Mouse (Mus musculus) midbrain, embryonic 16.5 days (tissue): Measurements from ENCODE around the gene Srbd1. TPM values are rescaled to one million over a fixed set of nuclear protein-coding genes. Genes with fewer than 3 reads are reported as not detected.
A peak's percentile ranks its signal among the peaks of the same experiment; 100 is the strongest.

Source experiments
- ATAC-seq: fragments of 200-750 bp; cut with Nextera tagmentation; 2 replicates; pipeline ENCODE4 v1.8.0; 2017; ENCODE audit warnings: moderate TSS enrichment
- H3K27ac ChIP-seq: fragments of 300-500 bp; sonication (generic); 2 replicates; pipeline ENCODE4 v1.5.1; 2014; ENCODE audit warnings: mild to moderate bottlenecking, low read length, mixed read lengths
- H3K27me3 ChIP-seq: fragments of 300-500 bp; sonication (generic); 2 replicates; pipeline ENCODE4 v1.6.1; 2014; ENCODE audit warnings: low read depth, low read length, mixed read lengths; ENCODE audit not compliant: control insufficient read depth, insufficient read depth
- H3K36me3 ChIP-seq: fragments of 300-500 bp; sonication (generic); 2 replicates; pipeline ENCODE4 v1.6.1; 2014; ENCODE audit warnings: mild to moderate bottlenecking, low read length, moderate library complexity, mixed read lengths; ENCODE audit not compliant: control insufficient read depth, insufficient read depth
- H3K4me1 ChIP-seq: fragments of 300-500 bp; sonication (generic); 2 replicates; pipeline ENCODE4 v1.6.1; 2014; ENCODE audit warnings: mild to moderate bottlenecking, low read length, mixed read lengths; ENCODE audit not compliant: control insufficient read depth, insufficient read depth
- H3K4me2 ChIP-seq: fragments of 300-500 bp; sonication (generic); 2 replicates; pipeline ENCODE4 v1.6.1; 2014; ENCODE audit warnings: mild to moderate bottlenecking, low read length, mixed read lengths
- H3K4me3 ChIP-seq: fragments of 300-500 bp; sonication (generic); 2 replicates; pipeline ENCODE4 v1.5.1; 2014; ENCODE audit warnings: low read depth, mild to moderate bottlenecking, low read length, moderate library complexity, mixed read lengths
- H3K9ac ChIP-seq: fragments of 300-500 bp; sonication (generic); 2 replicates; pipeline ENCODE4 v1.6.1; 2014; ENCODE audit warnings: low read depth, low read length, mixed read lengths
- H3K9me3 ChIP-seq: fragments of 300-500 bp; sonication (generic); replicated peaks from 2 replicates; pipeline ENCODE4 v1.6.1; 2014; ENCODE audit warnings: mild to moderate bottlenecking, low read length, mixed read lengths; ENCODE audit not compliant: control insufficient read depth, poor library complexity, severe bottlenecking
- WGBS: fragments of 180-500 bp; shearing (Covaris S2); extraction: QIAGEN DNeasy Blood & Tissue Kit; methylation state at CpG from one replicate; pipeline ENCODE4 v1.1.7; 2014; 5-methylcytosine and 5-hydroxymethylcytosine counted together
- polyA plus RNA-seq: library from polyadenylated mRNA; unstranded; fragments of >200 nt; fragmentation: Nextera tagmentation; extraction: Ambion mirVana; gene quantifications from 2 replicates; pipeline ENCODE4 v1.2.1, GENCODE M21; 2015

The Srbd1 gene
- polyA plus RNA-seq, 1 experiment from 2014 or later, result 15.5 TPM

DNA sequence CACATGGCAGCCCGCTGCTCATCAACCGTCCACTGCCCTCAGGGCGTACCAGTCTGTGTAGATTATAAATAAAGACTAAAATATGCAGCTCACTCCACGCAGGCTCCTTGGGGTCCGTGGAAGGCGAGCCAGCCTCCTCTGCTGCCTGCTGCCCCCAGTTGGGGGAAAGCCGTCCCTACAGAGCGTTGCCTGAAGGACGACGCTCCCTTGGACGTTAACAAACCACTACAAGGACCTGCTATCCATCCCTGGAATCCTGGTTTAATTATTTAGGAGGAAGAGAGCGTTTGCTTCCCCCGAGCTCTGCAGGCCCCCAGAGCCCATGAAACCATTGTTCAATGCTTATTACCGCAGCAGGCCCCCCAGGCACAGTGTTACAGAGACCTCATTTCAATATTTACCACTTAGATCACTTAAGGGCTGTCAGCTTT lies 201.4 kb downstream of the Srbd1 start:
- WGBS, result 19% methylated on average over 14 of the region's 14 CpGs
- Histone ChIP-seq H3K27me3 (peaks cover 2% of the 10 kb centered on the region; the same call in 1 of the 2 replicates), H3K36me3 (no peaks in the 10 kb centered on the region), H3K4me3 (no peak overlapping the region), H3K4me1 (peaks cover 8% of the 10 kb centered on the region), H3K9ac (no peak overlapping the region), H3K9me3 (no peaks in the 10 kb centered on the region), H3K27ac (0 out of 2 replicates have a peak overlapping the region, but pooled peaks have one; percentile 34), H3K4me2 (peak overlapping the region; percentile 28)
- ATAC-seq, result peak; percentile 80

DNA sequence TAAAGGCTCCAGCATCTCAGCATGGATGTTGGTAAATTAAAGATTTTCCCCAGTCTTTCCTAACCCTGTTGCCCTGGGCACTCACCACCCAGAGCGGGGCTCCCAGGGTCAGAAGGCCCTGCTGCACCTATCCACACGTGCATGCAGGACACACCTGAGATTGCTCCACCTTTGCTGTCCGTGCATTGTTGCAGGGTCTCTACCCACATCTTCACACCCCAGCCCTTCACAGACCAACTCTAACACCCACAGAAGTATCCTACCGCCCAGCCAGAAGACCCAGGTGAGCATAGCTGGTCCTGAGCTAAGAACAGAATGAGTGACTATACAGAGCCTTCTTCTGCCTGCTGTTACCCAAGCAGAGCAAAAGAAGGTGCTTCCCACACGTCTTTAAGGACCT lies 201.9 kb downstream of the Srbd1 start:
- Histone ChIP-seq H3K9ac (no peak overlapping the region), H3K27ac (0 out of 2 replicates have a peak overlapping the region, but pooled peaks have one; percentile 34), H3K4me2 (no peak overlapping the region; the same call in 1 of the 2 replicates), H3K27me3 (peaks cover 3% of the 10 kb centered on the region; the same call in 1 of the 2 replicates), H3K4me3 (no peak overlapping the region), H3K36me3 (no peaks in the 10 kb centered on the region), H3K4me1 (peaks cover 8% of the 10 kb centered on the region), H3K9me3 (no peaks in the 10 kb centered on the region)
- ATAC-seq, result peak; percentile 19; the same call in 1 of the 2 replicates
- 84% methylated on average over 5 of the region's 5 CpGs for WGBS

DNA sequence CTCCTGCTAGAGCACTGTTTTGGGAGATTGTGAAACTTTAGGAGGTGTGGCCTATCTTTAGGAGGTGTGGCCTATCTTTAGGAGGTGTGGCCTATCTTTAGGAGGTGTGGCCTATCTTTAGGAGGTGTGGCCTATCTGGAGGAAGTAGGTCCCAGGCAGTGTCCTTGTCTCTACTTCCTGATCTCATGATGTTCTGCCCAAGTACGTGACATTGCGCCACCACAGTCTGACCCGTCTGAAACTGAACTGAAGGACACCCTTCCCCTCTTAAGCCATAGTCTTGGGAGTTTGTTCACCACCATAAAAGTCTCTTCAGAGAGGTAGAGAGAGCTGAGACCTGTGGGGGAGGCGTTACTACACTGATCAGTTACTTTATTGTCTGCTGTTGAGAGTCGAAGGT lies 202.9 kb downstream of the Srbd1 start:
- peaks cover 8% of the 10 kb centered on the region for H3K4me1 ChIP-seq
- H3K27me3 ChIP-seq, result peaks cover 3% of the 10 kb centered on the region; the same call in 1 of the 2 replicates
- H3K9me3 ChIP-seq, result no peaks in the 10 kb centered on the region
- H3K9ac ChIP-seq, result no peak overlapping the region
- H3K4me2 ChIP-seq, result no peak overlapping the region
- no peak for ATAC-seq
- 98% methylated on average over 5 of the region's 5 CpGs for WGBS
- no peak overlapping the region for H3K27ac ChIP-seq
- H3K36me3 ChIP-seq, result no peaks in the 10 kb centered on the region
- H3K4me3 ChIP-seq, result no peak overlapping the region

DNA sequence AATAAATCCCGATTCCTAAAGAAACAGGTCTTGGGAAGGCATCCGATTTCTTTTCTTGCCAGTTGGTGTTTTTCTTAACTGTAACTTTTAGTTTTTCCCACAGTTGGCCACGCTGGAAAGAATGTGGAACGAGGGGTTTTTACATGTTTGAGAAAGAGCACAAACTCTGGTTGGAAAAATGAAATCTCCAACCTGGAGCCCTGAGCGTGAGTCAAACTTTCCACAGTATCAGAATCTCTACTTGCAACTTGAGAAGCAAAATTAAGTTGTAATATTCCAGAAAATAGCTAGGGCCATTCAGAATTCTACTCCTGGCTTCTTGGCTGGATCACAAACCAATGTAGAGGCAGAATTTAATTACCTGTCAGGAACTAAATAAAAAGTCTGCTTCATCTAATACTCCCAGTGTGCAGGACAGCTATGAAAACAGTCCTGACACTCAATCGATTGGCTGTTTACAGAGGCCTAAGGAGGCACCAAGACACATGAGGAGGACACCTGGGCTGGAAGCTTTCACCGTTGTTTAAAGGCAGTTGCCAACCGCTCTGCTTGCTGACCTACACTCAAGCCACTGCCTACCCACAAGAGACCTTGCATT lies 203.7 kb downstream of the Srbd1 start:
- no peaks in the 10 kb centered on the region for H3K9me3 ChIP-seq
- no peaks in the 10 kb centered on the region for H3K36me3 ChIP-seq
- H3K27me3 ChIP-seq, result peaks cover 3% of the 10 kb centered on the region; the same call in 1 of the 2 replicates
- no peak for ATAC-seq
- H3K4me2 ChIP-seq, result no peak overlapping the region
- peaks cover 8% of the 10 kb centered on the region for H3K4me1 ChIP-seq
- H3K4me3 ChIP-seq, result no peak overlapping the region
- WGBS, result 88% methylated on average over 8 of the region's 8 CpGs
- no peak overlapping the region for H3K27ac ChIP-seq
- H3K9ac ChIP-seq, result no peak overlapping the region

DNA sequence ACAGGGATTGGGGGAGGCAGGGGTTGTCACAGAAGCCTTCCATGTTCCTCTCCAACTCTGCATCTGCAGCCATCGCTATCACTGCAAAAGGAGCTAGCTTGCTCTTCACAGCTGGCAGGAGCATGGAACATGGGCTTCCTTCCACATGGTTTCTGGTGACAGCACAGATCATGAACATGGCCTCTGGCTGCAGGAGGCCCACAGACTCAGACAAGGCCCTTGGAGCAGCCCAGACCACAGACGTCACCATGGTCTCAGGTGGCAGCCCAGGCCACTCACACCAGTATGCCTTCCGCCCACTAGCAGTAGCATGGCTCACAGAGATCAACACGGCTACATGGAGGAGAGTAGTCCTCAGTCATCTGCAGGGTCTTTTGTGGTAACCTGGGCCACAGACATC lies 207.8 kb downstream of the Srbd1 start:
- Histone ChIP-seq H3K4me2 (no peak overlapping the region), H3K4me1 (no peaks in the 10 kb centered on the region), H3K36me3 (no peaks in the 10 kb centered on the region), H3K4me3 (no peak overlapping the region), H3K9ac (no peak overlapping the region), H3K9me3 (no peaks in the 10 kb centered on the region), H3K27ac (no peak overlapping the region), H3K27me3 (peaks cover 3% of the 10 kb centered on the region; the same call in 1 of the 2 replicates)
- ATAC-seq, result no peak
- 99% methylated on average over 4 of the region's 4 CpGs for WGBS

DNA sequence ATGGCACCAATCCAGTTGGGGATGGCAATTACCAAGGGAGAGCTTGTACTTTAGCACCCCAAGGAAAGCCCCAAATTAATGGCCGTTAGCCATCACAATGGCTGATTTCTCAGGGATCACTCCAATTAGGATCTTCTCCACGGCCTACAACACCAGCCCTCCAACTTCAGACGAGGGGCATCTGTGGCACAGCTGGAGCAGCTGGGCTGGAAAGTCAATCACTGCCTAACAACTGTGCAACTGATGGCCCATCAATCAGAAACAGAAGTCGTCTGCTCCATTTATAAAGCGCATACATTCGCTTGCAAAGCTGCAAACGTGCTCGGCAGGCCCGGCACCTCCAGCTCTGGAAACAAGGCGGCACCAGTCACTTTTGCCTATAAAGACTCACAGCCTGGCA lies 209.7 kb downstream of the Srbd1 start:
- no peak overlapping the region for H3K9ac ChIP-seq
- WGBS, result 65% methylated on average over 10 of the region's 10 CpGs

More for the DNA sequence above, 209.7 kb downstream of the Srbd1 start:
- Histone ChIP-seq H3K27me3 (peaks cover 3% of the 10 kb centered on the region; the same call in 1 of the 2 replicates), H3K27ac (no peak overlapping the region), H3K4me1 (no peaks in the 10 kb centered on the region), H3K4me2 (no peak overlapping the region), H3K9me3 (no peaks in the 10 kb centered on the region), H3K4me3 (no peak overlapping the region), H3K36me3 (no peaks in the 10 kb centered on the region)
- ATAC-seq, result no peak

Other genes starting within 250 kb of the Srbd1 start
- 34.8 and 41.5 TPM in 2 replicates for gene Prkce, start 22.6 kb upstream of the Srbd1 start, polyA plus RNA-seq